Mouse (Mus musculus) brown adipose tissue, adult 24 weeks (tissue): ENCODE measurements around the gene Ctsf. TPM values are rescaled to one million over a fixed set of nuclear protein-coding genes. Genes with fewer than 3 reads are reported as not detected.
A peak's percentile ranks its signal among the peaks of the same experiment; 100 is the strongest.
"Not testable (repeated sequence)": the region's sequence is repeated elsewhere in the genome, so short reads cannot be mapped to it uniquely, and the experiment has no call there.

Experiments
- H3K27ac ChIP-seq: fragments of 200-500 bp; replicated peaks from 2 replicates; pipeline ENCODE4 v1.5.1; 2012; ENCODE audit warnings: low read depth, mild to moderate bottlenecking, low read length
- H3K4me1 ChIP-seq: fragments of 200-500 bp; 2 replicates; pipeline ENCODE4 v1.6.1; 2012; ENCODE audit warnings: low read length, mixed read lengths; ENCODE audit not compliant: control insufficient read depth, insufficient read depth, insufficient read length
- H3K4me3 ChIP-seq: fragments of 200-500 bp; 2 replicates; pipeline ENCODE4 v1.5.1; 2012; ENCODE audit warnings: low read depth, mild to moderate bottlenecking, low read length, moderate library complexity; ENCODE audit not compliant: insufficient read depth
- polyA plus RNA-seq: library from polyadenylated mRNA; stranded (reverse); fragments of >200 nt; gene quantifications from 2 replicates; pipeline ENCODE4 v1.2.4, GENCODE M21; 2012; ENCODE audit not compliant: missing spikeins, insufficient read depth, insufficient read length

Gene Ctsf
- 27.9 and 36.5 TPM in 2 replicates for polyA plus RNA-seq

- Histone ChIP-seq H3K4me1 (peaks cover 5% of the 10 kb centered on the region; the same call in 1 of the 2 replicates), H3K4me3 (peak within 1 kb of the TSS; percentile 70), H3K27ac (peak within 1 kb of the TSS; percentile 8; the same call in 1 of the 2 replicates)
These were observed at the start of gene Ctsf for GRCm38 (mm10) chr19:4854552-4855469. Ctsf (plus strand) TSS chr19:4855130.

GRCm38 (mm10) chr19:4810309-4810708 lies 44.6 kb upstream of the Ctsf start:
- H3K4me3 ChIP-seq, result peak overlapping the region; percentile 86
- H3K4me1 ChIP-seq, result peaks cover 2% of the 10 kb centered on the region
- peak overlapping the region; percentile 32; the same call in 1 of the 2 replicates for H3K27ac ChIP-seq

GRCm38 (mm10) chr19:4810746-4811062 lies 44.2 kb upstream of the Ctsf start:
- H3K4me3 ChIP-seq, result peak overlapping the region; percentile 86
- H3K4me1 ChIP-seq, result peaks cover 2% of the 10 kb centered on the region
- H3K27ac ChIP-seq, result peak overlapping the region; percentile 32; the same call in 1 of the 2 replicates

GRCm38 (mm10) chr19:4811063-4811908 lies 43.6 kb upstream of the Ctsf start, which contains the start of the genes Gm21992 and Rbm14:
Gm21992 (minus strand) TSS chr19:4811612.
Rbm14 (minus strand) TSS chr19:4811634.
- peak within 1 kb of the TSS; percentile 86 for H3K4me3 ChIP-seq
- peak within 1 kb of the TSS; percentile 91 for H3K27ac ChIP-seq
- peaks cover 2% of the 10 kb centered on the region for H3K4me1 ChIP-seq

GRCm38 (mm10) chr19:4811909-4812242 lies 43.1 kb upstream of the Ctsf start:
- Histone ChIP-seq H3K4me1 (peaks cover 2% of the 10 kb centered on the region), H3K4me3 (peak overlapping the region; percentile 81), H3K27ac (peak overlapping the region; percentile 83)

GRCm38 (mm10) chr19:4812334-4812949 lies 42.5 kb upstream of the Ctsf start:
- not testable (repeated sequence) for H3K4me1 ChIP-seq, H3K27ac ChIP-seq
- peak overlapping the region; percentile 81 for H3K4me3 ChIP-seq

- peaks cover 2% of the 10 kb centered on the region for H3K4me1 ChIP-seq
- no peak overlapping the region for H3K4me3 ChIP-seq
- H3K27ac ChIP-seq, result no peak overlapping the region
These were observed 41.9 kb upstream of the Ctsf start for GRCm38 (mm10) chr19:4813015-4813414.

- Histone ChIP-seq H3K4me3 (no peak overlapping the region), H3K27ac (no peak overlapping the region), H3K4me1 (no peaks in the 10 kb centered on the region)
These were observed 37.6 kb upstream of the Ctsf start for GRCm38 (mm10) chr19:4817182-4817835.

GRCm38 (mm10) chr19:4820678-4821303 lies 34.1 kb upstream of the Ctsf start:
- Histone ChIP-seq H3K4me1 (no peaks in the 10 kb centered on the region), H3K27ac (no peak overlapping the region), H3K4me3 (no peak overlapping the region)

- H3K4me3 ChIP-seq, result no peak overlapping the region
- no peak overlapping the region for H3K27ac ChIP-seq
- H3K4me1 ChIP-seq, result no peaks in the 10 kb centered on the region
These were observed 26.4 kb upstream of the Ctsf start for GRCm38 (mm10) chr19:4828444-4829114.

GRCm38 (mm10) chr19:4829156-4829555 lies 25.8 kb upstream of the Ctsf start:
- Histone ChIP-seq H3K27ac (no peak overlapping the region), H3K4me3 (no peak overlapping the region)

GRCm38 (mm10) chr19:4833977-4834376 lies 21.0 kb upstream of the Ctsf start:
- Histone ChIP-seq H3K4me3 (no peak overlapping the region), H3K4me1 (peaks cover 8% of the 10 kb centered on the region; the same call in 1 of the 2 replicates), H3K27ac (no peak overlapping the region)

More at GRCm38 (mm10) chr19:4829156-4829555, 25.8 kb upstream of the Ctsf start:
- H3K4me1 ChIP-seq, result no peaks in the 10 kb centered on the region

- Histone ChIP-seq H3K4me1 (peaks cover 8% of the 10 kb centered on the region; the same call in 1 of the 2 replicates), H3K27ac (peak overlapping the region; percentile 83), H3K4me3 (no peak overlapping the region)
These were observed 18.8 kb upstream of the Ctsf start for GRCm38 (mm10) chr19:4836096-4836495.
